Mouse (Mus musculus): ENCODE measurements at regions not wholly inside any gene's neighbourhood (a gene's known extent, or its start where the extent isn't known, plus 50 kb on each side); places are given as distances from the start of the nearest gene placed in this dataset.

DNA sequence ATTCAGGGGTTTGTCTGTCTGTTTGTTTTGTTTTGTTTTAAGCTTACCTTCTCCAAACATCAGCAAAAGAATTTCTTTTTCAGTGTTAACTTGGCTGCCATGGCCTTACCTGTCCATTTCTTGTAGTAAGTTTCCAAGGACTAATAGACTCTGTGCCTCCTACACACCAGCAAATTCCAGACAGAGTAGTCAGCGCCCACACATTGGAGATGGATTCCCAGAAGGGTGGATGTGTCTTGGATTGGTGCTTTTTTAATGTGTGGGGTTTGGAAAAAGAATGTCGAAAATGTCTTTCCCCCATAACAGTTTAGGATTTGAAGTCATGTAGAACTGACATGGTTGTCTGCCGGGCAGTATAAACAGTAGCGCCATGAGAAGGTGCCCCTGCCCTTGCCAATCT lies 338.1 kb upstream of the Sox9 start:
- no peaks in the 10 kb centered on the region for H3K27me3 ChIP-seq (replicated peaks; ENCODE audit: control insufficient read depth, insufficient read depth, low read length)
- no peak overlapping the region for H3K4me3 ChIP-seq (ENCODE audit: low read length)
- H3K36me3 ChIP-seq (ENCODE audit: control insufficient read depth, insufficient read depth, low read length): no peaks in the 10 kb centered on the region
- H3K9me3 ChIP-seq (ENCODE audit: control insufficient read depth, low read length): no peaks in the 10 kb centered on the region
- no peaks in the 10 kb centered on the region for H3K4me1 ChIP-seq (ENCODE audit: control insufficient read depth, insufficient read depth, low read depth, low read length)
- H3K4me2 ChIP-seq (ENCODE audit: low read length): no peak overlapping the region
- H3K9ac ChIP-seq (ENCODE audit: low read depth, low read length): no peak overlapping the region
- no peak overlapping the region for H3K27ac ChIP-seq (ENCODE audit: low read depth, low read length)
- ATAC-seq: no peak
- WGBS: 88% methylated on average over 4 of the region's 4 CpGs

- no peaks in the 10 kb centered on the region for H3K27me3 ChIP-seq (replicated peaks; ENCODE audit: control insufficient read depth, insufficient read depth, low read length)
- H3K4me2 ChIP-seq (ENCODE audit: low read length): no peak overlapping the region
- ATAC-seq: no peak
- H3K36me3 ChIP-seq (ENCODE audit: control insufficient read depth, insufficient read depth, low read length): no peaks in the 10 kb centered on the region
- H3K9ac ChIP-seq (ENCODE audit: low read depth, low read length): no peak overlapping the region
- H3K9me3 ChIP-seq (ENCODE audit: control insufficient read depth, low read length): no peaks in the 10 kb centered on the region
- no peak overlapping the region for H3K4me3 ChIP-seq (ENCODE audit: low read length)
- H3K4me1 ChIP-seq (ENCODE audit: control insufficient read depth, insufficient read depth, low read depth, low read length): no peaks in the 10 kb centered on the region
- WGBS: 20% methylated on average over 5 of the region's 5 CpGs
- no peak overlapping the region for H3K27ac ChIP-seq (ENCODE audit: low read depth, low read length)
Measured at GRCm38 (mm10) chr11:112449632-112450031, 332.4 kb upstream of the Sox9 start.

GRCm38 (mm10) chr11:112450227-112450626 lies 331.8 kb upstream of the Sox9 start:
- Histone ChIP-seq H3K27ac (ENCODE audit: low read depth, low read length) (no peak overlapping the region), H3K4me3 (ENCODE audit: low read length) (no peak overlapping the region), H3K4me2 (ENCODE audit: low read length) (no peak overlapping the region), H3K9ac (ENCODE audit: low read depth, low read length) (no peak overlapping the region), H3K27me3 (replicated peaks; ENCODE audit: control insufficient read depth, insufficient read depth, low read length) (no peaks in the 10 kb centered on the region), H3K9me3 (ENCODE audit: control insufficient read depth, low read length) (no peaks in the 10 kb centered on the region), H3K4me1 (ENCODE audit: control insufficient read depth, insufficient read depth, low read depth, low read length) (no peaks in the 10 kb centered on the region), H3K36me3 (ENCODE audit: control insufficient read depth, insufficient read depth, low read length) (no peaks in the 10 kb centered on the region)
- WGBS: 75% methylated on average over 6 of the region's 6 CpGs
- ATAC-seq: no peak

- no peak overlapping the region for H3K27ac ChIP-seq (ENCODE audit: low read depth, low read length)
- no peak for ATAC-seq
Measured at GRCm38 (mm10) chr11:112458075-112458474, 323.9 kb upstream of the Sox9 start.

GRCm38 (mm10) chr11:112463121-112463520 lies 318.9 kb upstream of the Sox9 start:
- no peak overlapping the region for H3K27ac ChIP-seq (ENCODE audit: low read depth, low read length)
- H3K27me3 ChIP-seq (replicated peaks; ENCODE audit: control insufficient read depth, insufficient read depth, low read length): no peaks in the 10 kb centered on the region
- no peak overlapping the region for H3K4me3 ChIP-seq (ENCODE audit: low read length)
- WGBS: 90% methylated on average over 1 of the region's 1 CpGs
- H3K36me3 ChIP-seq (ENCODE audit: control insufficient read depth, insufficient read depth, low read length): no peaks in the 10 kb centered on the region
- H3K4me2 ChIP-seq (ENCODE audit: low read length): no peak overlapping the region
- H3K9ac ChIP-seq (ENCODE audit: low read depth, low read length): no peak overlapping the region
- ATAC-seq: no peak
- H3K9me3 ChIP-seq (ENCODE audit: control insufficient read depth, low read length): no peaks in the 10 kb centered on the region
- H3K4me1 ChIP-seq (ENCODE audit: control insufficient read depth, insufficient read depth, low read depth, low read length): no peaks in the 10 kb centered on the region

More at GRCm38 (mm10) chr11:112458075-112458474, 323.9 kb upstream of the Sox9 start:
- H3K9ac ChIP-seq (ENCODE audit: low read depth, low read length): no peak overlapping the region
- H3K36me3 ChIP-seq (ENCODE audit: control insufficient read depth, insufficient read depth, low read length): no peaks in the 10 kb centered on the region
- 89% methylated on average over 2 of the region's 2 CpGs for WGBS
- H3K4me1 ChIP-seq (ENCODE audit: control insufficient read depth, insufficient read depth, low read depth, low read length): no peaks in the 10 kb centered on the region
- no peak overlapping the region for H3K4me2 ChIP-seq (ENCODE audit: low read length)
- no peaks in the 10 kb centered on the region for H3K9me3 ChIP-seq (ENCODE audit: control insufficient read depth, low read length)
- no peaks in the 10 kb centered on the region for H3K27me3 ChIP-seq (replicated peaks; ENCODE audit: control insufficient read depth, insufficient read depth, low read length)
- H3K4me3 ChIP-seq (ENCODE audit: low read length): no peak overlapping the region

- Histone ChIP-seq H3K9ac (ENCODE audit: low read depth, low read length) (no peak overlapping the region), H3K36me3 (ENCODE audit: control insufficient read depth, insufficient read depth, low read length) (no peaks in the 10 kb centered on the region), H3K4me1 (ENCODE audit: control insufficient read depth, insufficient read depth, low read depth, low read length) (no peaks in the 10 kb centered on the region), H3K27me3 (replicated peaks; ENCODE audit: control insufficient read depth, insufficient read depth, low read length) (no peaks in the 10 kb centered on the region), H3K27ac (ENCODE audit: low read depth, low read length) (no peak overlapping the region), H3K4me2 (ENCODE audit: low read length) (no peak overlapping the region), H3K9me3 (ENCODE audit: control insufficient read depth, low read length) (no peaks in the 10 kb centered on the region), H3K4me3 (ENCODE audit: low read length) (no peak overlapping the region)
- ATAC-seq: 0 out of 2 replicates have a peak, but pooled peaks have one; percentile 42
- WGBS: 64% methylated on average over 4 of the region's 4 CpGs
Measured at GRCm38 (mm10) chr11:112464386-112464785, 317.6 kb upstream of the Sox9 start.

- Histone ChIP-seq H3K36me3 (ENCODE audit: control insufficient read depth, insufficient read depth, low read length) (no peaks in the 10 kb centered on the region), H3K9me3 (ENCODE audit: control insufficient read depth, low read length) (no peaks in the 10 kb centered on the region), H3K27ac (ENCODE audit: low read depth, low read length) (no peak overlapping the region), H3K27me3 (replicated peaks; ENCODE audit: control insufficient read depth, insufficient read depth, low read length) (no peaks in the 10 kb centered on the region), H3K4me1 (ENCODE audit: control insufficient read depth, insufficient read depth, low read depth, low read length) (no peaks in the 10 kb centered on the region), H3K4me3 (ENCODE audit: low read length) (no peak overlapping the region), H3K4me2 (ENCODE audit: low read length) (no peak overlapping the region), H3K9ac (ENCODE audit: low read depth, low read length) (no peak overlapping the region)
- 79% methylated on average over 3 of the region's 3 CpGs for WGBS
- ATAC-seq: no peak
Measured at GRCm38 (mm10) chr11:112470336-112470735, 311.7 kb upstream of the Sox9 start.

DNA sequence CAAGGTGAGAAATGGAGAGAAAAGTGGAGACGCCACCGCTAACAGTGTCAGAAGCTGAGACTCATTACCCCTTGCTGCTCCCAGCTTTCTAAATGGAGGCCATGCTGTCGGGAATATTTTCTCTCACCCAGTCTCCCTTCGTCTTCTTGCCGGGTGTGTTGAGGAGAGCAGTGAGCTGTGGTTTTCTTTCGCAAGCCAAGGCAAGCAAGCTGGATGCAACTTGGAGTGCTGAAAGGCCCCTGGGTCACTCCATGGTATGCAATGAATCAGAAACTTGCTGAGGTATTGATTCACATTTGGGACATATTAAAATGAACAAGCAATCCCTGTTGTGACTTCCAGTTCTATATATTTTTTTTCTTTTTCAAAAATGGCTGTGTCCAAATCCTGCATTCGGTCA lies 308.8 kb upstream of the Sox9 start:
- H3K9me3 ChIP-seq (ENCODE audit: control insufficient read depth, low read length): no peaks in the 10 kb centered on the region
- no peak overlapping the region for H3K9ac ChIP-seq (ENCODE audit: low read depth, low read length)
- H3K27me3 ChIP-seq (replicated peaks; ENCODE audit: control insufficient read depth, insufficient read depth, low read length): no peaks in the 10 kb centered on the region
- H3K27ac ChIP-seq (ENCODE audit: low read depth, low read length): no peak overlapping the region
- 83% methylated on average over 7 of the region's 7 CpGs for WGBS
- no peak overlapping the region for H3K4me2 ChIP-seq (ENCODE audit: low read length)
- ATAC-seq: no peak
- H3K4me3 ChIP-seq (ENCODE audit: low read length): no peak overlapping the region
- H3K4me1 ChIP-seq (ENCODE audit: control insufficient read depth, insufficient read depth, low read depth, low read length): no peaks in the 10 kb centered on the region
- H3K36me3 ChIP-seq (ENCODE audit: control insufficient read depth, insufficient read depth, low read length): no peaks in the 10 kb centered on the region

GRCm38 (mm10) chr11:112473681-112474080 lies 308.3 kb upstream of the Sox9 start:
- Histone ChIP-seq H3K9me3 (ENCODE audit: control insufficient read depth, low read length) (no peaks in the 10 kb centered on the region), H3K9ac (ENCODE audit: low read depth, low read length) (no peak overlapping the region), H3K36me3 (ENCODE audit: control insufficient read depth, insufficient read depth, low read length) (no peaks in the 10 kb centered on the region), H3K4me3 (ENCODE audit: low read length) (no peak overlapping the region), H3K4me2 (ENCODE audit: low read length) (no peak overlapping the region), H3K27me3 (replicated peaks; ENCODE audit: control insufficient read depth, insufficient read depth, low read length) (no peaks in the 10 kb centered on the region), H3K27ac (ENCODE audit: low read depth, low read length) (no peak overlapping the region), H3K4me1 (ENCODE audit: control insufficient read depth, insufficient read depth, low read depth, low read length) (no peaks in the 10 kb centered on the region)
- WGBS: 77% methylated on average over 6 of the region's 6 CpGs
- ATAC-seq: no peak

- no peaks in the 10 kb centered on the region for H3K4me1 ChIP-seq (ENCODE audit: control insufficient read depth, insufficient read depth, low read depth, low read length)
- no peaks in the 10 kb centered on the region for H3K36me3 ChIP-seq (ENCODE audit: control insufficient read depth, insufficient read depth, low read length)
- H3K9me3 ChIP-seq (ENCODE audit: control insufficient read depth, low read length): no peaks in the 10 kb centered on the region
- H3K4me3 ChIP-seq (ENCODE audit: low read length): no peak overlapping the region
- 54% methylated on average over 11 of the region's 11 CpGs for WGBS
- H3K9ac ChIP-seq (ENCODE audit: low read depth, low read length): no peak overlapping the region
- peak overlapping the region; percentile 37 for H3K4me2 ChIP-seq (ENCODE audit: low read length)
- ATAC-seq: no peak
- H3K27ac ChIP-seq (ENCODE audit: low read depth, low read length): no peak overlapping the region
- H3K27me3 ChIP-seq (replicated peaks; ENCODE audit: control insufficient read depth, insufficient read depth, low read length): no peaks in the 10 kb centered on the region
Measured at GRCm38 (mm10) chr11:112480360-112480759, 301.7 kb upstream of the Sox9 start.

Measured in hindbrain, embryonic 16.5 days (tissue).